Mouse (Mus musculus) right cerebral cortex, postnatal 36 days (tissue): ENCODE measurements around the gene Tspyl3.

ENCODE experiments used
- DNase-seq, 2 experiments: peaks; one replicate each; pipeline ENCODE4 v3.0.0; 2022; ENCODE audit warnings: low spot score in 2 of 2, mixed read lengths in 1 of 2

Gene Tspyl3

DNA sequence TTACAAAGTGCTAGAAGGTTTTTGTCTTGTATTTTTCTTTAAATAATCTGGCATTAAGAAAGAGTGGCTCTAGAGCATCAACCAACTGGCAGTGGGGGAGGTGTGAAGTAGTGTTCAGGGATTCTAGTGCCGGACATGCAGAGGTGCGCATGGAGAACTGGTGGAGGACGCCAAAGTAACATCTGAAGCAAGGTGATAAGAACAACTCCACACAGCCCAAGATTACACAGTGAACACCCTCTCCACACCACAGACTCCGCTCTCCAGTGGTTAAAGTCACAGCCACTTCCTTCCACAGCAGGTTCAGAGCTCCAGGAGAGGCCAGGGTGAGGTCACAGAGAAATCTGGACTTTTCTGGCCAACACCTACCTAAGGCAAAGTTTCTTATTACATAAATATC lies 2.7 kb upstream of the Tspyl3 start:
- DNase-seq, result no peak

DNA sequence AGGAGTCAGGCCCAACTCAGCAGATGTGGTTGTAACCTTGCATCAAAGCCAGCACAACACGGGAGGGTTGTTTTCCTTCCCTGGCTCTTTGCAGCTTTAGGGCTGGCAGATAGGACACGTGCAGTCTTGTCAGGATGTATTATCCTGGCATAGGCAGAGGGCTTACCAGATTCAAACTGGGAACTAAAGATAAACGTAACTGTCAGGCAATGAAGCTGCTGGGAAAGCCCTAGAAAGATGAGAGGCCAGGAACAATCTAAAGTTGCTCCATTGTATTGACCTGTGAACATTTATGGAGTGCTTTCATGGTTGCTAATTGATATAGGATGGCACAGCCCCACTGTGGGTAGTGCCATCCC lies 333 bp upstream of the Tspyl3 start:
- no peak for DNase-seq

DNA sequence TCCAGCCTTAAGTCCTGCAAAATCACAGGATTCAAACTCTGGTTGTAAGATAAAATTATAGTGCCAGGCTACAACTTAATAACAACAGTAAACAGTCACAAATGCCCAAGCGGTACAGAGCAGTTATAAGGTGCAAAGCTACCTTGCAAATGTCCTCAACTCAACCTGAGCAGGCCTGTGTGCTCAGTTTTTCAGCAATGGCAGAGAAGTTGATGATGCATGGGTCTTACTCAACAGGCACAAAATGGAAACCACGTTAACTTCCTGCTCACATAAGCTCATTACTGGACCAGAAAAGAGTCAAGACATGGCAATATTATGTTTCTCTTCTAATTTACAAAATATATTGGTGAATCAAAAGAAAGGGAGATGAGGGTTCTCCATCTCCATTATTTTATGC lies 2.7 kb downstream of the Tspyl3 start:
- DNase-seq, result no peak

DNA sequence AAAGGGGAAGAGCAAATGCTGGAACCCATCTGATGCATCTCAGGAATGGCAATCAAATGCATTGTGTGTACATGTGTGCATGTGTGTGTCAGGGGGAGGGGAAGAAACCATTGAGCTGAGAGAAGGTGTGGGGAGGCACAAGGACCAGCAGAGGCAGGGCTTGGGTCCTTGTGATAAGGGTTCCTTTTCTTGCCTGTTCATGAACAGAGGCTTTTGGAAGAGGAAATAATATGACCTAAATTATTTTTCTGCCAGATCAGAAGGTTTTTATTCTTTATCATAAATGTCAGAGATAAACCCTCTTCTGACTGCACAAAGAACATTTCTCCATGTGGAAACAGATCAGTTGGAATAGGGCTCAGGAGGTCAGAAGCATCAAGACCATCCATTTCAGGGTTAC lies 3.1 kb downstream of the Tspyl3 start:
- DNase-seq, result no peak

DNA sequence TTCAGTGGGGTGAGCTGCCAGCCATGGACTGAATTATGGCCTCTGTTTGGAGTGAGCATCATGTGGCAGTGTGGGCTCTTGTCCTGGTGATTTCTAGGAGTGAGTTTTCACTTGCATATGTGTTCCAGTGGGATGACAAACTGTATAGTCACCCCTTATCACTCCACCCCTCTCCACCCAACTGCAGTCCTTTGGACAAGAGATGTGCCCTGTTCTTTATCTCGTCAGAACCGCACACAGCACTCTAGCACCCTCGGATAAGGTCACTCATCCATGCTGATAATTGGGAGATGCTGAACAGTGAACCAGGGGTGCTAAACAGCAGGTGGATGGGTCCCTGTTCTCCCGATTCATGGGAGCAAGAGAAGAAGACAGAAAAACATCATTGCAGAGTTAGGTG lies 3.6 kb downstream of the Tspyl3 start:
- no peak for DNase-seq

DNA sequence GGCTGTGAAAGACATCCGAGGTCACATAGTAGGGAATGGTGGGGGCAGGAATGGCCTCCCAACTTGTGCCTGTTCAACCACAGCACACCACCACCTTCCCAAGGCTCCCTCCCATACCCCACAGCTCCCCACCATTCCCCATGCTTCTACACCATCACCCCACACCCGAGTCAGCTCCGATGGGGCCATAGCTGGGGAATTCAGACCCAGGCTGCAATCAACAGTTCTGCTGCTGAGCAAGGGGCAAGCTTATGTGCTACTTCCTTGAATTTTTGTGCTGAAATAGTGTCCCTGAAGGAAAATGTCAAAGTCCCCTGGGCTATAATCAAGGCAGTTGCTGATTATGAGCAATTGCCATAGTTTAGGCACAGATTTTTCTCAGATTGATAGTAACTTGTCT lies 6.7 kb downstream of the Tspyl3 start:
- no peak for DNase-seq

DNA sequence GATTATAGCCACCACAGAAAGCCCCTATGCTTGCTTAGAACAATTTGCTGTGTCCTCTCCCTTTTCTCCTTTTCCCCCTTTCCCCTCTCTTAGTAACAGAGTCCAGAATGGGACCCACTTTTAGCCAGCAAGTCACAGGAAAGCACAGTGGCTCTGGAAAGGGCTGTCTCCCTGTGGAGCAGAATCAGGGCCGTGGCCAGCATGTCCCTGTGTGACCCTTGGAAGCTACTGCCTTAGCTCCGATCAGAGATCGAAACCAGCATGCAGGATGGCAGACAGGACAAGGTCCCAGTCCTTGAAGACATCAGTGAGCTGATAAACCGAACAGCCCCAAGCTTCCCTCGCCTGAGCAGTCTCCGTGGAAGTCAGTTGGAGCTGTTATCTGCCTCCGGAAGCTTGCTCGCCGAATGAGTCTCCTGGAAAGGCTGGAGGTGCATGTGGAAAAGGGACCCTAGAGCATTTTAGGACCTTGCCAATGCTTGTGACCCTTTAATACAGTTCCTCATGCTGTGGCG lies 7.4 kb downstream of the Tspyl3 start:
- no peak for DNase-seq

DNA sequence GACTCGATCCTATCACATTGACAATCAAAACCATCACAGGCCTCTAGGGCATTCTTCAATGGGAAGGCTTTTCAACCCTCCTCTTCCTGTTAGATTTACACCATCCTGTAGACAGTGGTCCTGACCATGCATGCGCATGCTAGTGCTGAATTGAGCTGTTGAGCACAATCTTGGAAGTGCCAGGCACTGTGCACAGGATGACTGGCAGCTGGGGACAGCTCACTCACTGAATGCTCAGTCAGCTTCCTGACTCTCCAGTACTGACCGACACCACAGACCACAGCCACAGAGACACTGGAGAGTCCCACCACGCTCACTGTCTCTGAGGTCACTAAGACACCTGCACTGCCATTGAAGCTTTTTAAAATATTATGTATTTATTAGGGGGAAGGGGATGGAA lies 9.8 kb downstream of the Tspyl3 start:
- DNase-seq, result no peak

DNA sequence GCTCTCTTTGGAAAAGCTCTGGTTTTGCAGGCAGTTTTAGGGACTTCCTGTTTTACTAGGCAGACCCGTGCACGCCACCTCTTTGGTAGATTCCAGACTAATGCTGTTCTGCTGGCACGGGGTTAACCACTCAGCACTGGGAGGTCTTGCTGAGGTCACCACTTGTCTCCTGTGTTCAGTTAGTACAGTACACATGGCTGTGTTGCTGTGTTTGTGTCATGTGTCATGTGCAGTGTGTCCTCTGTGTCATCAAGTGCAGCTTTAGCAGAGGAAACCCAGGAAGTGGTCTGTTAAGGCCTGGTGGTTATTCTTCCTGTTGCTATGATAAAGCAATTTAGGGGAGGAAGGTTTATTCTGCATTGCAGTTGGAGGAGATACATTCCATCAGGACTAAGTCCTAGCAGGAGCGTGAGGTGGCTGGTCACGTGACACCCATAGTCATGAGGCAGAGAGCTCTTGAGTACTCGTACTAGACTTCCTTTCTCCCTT lies 10.4 kb downstream of the Tspyl3 start:
- DNase-seq, result no peak

DNA sequence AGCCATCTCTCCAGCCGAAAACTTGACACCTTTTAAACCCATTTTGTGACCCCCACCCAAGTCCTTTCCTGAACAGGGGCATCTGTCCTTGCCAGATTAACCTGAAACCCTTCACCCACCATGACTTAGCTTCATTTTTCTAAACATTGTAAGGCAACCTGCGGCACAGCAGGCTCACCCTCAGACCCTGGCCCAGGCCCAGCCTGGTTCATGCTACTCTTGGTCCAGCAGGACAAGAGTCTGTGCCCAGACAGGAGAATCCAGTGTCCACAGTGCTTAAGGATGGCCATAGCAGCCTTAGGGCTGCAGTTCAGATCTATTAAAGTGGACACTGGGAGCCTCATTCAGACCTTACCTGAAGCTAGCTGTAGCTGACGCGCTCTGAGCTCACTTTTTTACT lies 11.9 kb downstream of the Tspyl3 start:
- DNase-seq, result no peak

DNA sequence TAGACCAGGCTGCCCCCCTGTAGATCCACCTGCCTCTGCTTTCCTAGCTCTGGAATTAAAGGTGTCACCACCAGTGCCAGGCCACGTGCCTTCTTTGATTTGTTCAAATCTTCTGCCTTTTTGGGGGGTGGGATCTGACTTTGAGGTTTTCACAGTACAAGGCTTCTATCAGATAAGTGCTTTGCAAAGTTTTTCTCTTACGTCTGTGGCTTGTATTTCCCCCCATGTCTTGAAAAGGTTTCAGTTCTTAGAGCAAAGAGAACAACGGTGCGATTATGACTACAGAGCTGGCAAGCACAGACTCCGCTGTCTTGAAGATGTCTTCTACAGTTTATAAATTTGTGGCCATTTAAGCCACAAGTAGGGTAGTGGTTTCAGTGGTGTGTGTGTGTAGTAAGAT lies 13.8 kb downstream of the Tspyl3 start:
- no peak for DNase-seq

DNA sequence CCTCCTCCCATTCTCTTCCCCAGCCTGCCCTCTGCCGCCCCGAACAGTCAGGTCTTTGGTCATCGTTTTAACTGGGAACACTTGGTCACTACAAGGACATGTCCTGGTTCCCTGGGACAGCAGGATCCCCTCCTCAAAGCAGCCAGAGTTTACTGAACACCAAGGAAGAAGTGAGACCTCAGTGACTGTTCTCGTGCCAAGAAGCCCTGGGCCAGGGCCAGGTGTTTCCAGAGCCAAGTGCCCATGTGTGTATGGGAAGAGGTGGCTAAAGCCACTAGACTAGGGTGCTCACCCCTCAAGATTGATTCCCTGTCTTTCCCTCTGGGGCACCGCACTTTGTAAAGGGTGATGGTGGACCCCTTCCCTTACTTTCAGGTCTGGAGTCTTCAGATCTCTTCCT lies 16.0 kb downstream of the Tspyl3 start:
- DNase-seq, result no peak

DNA sequence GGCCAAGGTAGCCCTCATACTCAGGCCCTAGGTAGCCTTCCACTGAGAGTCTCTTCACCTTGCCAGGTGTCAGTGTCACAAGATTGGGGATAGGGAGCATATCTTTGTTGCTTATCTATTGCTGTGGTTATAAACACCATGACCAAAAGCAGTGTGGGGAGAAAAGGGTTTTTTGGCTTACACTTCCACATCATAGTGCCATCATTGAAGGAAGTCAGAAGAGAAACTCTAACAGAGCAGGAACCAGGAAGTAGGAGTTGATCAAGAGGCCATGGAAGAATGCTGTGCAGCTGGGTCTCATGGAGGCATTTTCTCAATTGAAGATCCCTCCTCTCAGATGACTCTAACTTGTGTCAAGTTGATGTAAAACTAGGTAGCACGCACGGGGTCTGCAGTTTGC lies 17.1 kb downstream of the Tspyl3 start:
- DNase-seq, result no peak

DNA sequence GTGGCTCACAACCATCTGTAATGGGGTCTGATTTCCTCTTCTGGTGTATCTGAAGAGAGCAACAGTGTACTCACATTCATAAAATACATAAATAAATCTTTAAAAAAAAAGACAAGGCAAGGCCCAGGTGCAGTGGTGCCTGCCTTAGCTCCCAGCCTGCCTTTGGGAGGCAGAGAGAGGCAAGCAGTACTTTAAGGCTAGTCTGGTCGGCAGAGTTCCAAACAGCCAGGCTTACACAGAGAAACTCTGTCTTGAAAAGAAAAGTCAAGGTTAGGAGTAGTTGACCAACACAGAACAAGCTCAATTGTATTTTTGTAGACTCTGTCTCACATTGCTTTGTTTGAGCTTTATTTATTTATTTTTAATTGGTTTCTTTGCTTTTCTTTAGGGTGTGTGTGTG lies 22.5 kb downstream of the Tspyl3 start:
- DNase-seq, result no peak

DNA sequence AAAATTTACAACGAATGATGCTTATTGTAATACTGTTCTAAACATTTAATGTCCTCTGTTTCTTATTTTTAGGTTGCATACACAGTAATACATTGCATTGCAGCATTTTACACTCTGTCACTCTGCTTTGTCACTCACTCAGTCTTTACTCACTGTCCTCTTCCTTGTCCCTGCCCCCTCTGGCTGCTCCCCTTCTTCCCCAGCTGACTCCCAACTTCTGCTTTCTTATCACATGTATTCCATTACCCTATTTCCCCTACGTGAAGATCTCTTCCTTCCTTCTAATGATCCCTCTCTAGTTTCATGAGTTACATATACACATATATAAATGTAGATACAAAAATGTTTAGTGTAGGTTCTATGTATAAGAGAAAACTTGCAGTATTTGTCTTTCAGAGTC lies 26.1 kb downstream of the Tspyl3 start:
- DNase-seq, result no peak

DNA sequence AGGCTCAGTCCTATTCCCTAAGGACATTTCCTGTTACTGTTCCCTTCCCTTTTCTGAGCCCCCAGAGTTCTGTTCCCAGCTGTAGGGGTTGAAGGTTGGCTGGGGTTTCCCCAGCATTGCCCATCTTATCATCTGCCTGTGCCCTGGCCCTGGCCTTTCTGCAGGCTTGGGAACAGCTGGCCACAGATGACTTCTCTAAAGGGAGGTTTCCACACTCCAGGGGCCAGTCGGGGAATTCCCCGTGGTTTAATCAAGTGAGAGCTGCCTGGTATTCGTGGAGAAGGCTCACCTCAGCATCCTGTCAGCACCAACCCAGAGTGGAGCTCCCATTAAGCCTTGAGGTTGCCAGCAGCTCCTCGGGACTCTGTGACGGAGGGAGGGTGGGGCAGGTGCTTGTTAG lies 26.8 kb downstream of the Tspyl3 start:
- DNase-seq, result no peak

DNA sequence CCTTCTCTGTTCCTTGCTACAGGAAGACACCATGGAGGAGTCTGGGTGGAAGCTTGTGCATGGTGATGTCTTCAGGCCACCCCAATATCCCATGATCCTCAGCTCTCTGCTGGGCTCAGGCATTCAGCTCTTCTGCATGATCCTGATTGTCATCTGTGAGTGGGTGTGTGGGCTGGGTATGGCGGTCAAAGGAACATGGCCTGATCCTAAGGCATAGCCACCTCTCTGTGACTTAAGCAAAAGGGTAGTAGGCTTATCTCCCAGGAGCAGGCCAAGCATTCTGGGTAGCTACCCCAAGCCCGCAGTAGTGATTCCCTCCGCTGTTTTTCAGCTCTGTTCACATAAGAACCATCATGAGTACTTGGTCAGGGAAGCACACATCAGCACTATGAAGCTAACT lies 31.0 kb downstream of the Tspyl3 start:
- no peak for DNase-seq

DNA sequence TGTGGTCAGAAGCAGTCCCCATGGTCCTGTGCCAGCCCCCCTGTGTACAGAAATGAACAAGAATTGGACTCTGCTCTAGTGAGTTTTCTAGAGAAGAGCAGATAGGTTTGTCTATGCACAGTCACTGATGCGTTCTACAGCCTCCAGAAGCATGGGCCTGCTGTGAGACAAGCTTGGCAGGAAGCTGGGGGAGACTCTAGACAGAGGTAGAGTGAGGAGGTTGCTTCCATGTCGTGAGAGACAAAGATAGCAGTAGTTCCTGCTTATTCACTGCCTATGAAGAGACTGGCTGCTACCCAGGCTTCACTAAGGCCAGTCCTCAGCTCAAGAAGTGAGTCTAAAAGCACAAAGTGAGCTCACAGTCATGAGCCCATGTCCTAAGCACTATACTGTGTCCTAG lies 34.0 kb downstream of the Tspyl3 start:
- peak in 1 of 2 experiments; percentile 29 for DNase-seq

DNA sequence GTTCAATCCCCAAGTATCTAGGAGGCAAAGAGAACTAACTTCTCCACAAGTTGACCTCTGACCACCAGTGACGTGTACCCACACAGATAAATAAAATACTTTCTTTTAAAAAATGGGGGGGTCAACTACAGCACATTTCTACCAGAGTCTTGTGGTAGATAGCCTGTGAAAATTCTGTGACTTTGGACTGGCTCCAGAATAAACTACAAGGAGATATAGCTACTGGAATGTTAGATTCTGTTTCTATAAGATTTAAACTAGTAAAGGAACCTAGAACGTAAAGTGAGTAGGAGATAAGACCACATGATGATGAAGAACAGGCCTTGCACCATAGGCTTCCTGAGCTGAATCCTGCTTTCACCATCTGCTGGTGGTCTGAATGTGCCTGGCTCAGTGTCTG lies 37.4 kb downstream of the Tspyl3 start:
- DNase-seq, result no peak

DNA sequence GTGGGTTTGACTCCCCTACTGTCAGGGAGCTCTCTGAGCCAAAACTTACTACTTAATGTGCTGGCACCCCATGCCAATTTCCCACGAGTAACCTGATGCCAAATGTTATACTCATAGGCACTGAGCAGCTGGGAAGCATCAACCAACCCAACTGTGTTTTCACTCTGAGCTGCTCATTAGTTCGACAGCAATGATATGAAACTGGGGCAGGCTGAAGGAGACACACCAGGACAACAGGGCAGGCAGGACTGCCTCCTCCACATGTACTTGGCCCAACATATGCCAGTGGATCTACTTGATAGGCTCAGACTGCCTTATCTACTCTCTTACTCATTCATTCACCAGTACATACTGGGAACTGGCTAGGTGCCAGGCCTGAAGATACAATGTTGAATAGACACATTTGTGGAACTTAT lies 39.1 kb downstream of the Tspyl3 start:
- DNase-seq, result peak in 1 of 2 experiments; percentile 15

DNA sequence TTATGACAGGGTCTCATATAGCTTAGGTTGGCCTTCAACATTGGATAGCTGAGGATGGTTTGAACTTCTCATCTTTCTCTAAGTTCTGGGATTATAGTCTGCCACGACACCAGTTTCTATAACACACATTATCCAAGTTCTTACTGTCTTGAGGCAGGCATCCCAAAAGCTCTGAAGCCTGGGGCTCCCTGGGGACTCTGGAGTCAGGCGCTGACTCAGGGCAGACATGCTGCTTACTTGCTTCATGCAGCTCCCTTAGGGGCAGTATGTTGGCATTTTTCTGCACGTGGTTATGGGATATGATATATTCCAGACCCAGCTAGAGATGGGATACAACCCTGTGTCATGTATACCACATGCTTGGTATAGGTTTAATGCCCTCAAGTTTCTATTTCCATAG lies 45.3 kb downstream of the Tspyl3 start:
- no peak for DNase-seq

DNA sequence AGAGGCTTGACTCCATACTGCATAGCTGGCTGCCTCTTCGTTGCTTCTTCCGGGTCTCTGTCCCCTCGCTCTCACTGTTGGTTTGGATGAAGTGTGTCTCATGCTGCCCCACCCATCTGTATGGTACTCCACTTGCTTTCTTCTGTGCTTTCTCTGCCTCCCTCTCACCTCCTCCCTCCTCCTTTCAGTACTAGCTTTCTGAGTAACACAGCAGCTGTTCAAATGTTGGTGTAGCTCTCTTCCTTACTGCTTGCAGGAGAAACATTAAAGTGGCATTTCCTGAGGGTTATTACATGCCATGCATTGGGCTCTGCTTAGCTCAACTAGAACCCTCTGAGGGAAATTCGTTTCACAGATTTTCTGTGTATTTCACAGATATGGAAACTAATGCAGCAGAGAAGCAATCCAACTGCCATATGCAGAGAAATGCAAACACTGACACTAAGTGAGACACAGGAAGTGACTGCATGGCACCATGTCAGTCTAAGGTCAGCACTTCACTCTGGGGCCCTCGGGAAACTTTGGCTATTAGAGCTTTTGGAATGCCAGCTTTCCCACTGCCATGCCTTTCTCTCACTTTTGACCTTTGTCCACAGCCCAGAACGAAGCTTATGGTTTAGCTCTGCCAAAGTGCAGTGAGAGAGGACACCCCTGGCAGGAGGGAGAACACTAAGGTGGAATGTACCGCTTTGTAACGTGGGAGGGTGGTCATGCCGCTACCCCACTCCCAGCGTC lies 45.9 kb downstream of the Tspyl3 start:
- peak in 1 of 2 experiments; percentile 14 for DNase-seq

DNA sequence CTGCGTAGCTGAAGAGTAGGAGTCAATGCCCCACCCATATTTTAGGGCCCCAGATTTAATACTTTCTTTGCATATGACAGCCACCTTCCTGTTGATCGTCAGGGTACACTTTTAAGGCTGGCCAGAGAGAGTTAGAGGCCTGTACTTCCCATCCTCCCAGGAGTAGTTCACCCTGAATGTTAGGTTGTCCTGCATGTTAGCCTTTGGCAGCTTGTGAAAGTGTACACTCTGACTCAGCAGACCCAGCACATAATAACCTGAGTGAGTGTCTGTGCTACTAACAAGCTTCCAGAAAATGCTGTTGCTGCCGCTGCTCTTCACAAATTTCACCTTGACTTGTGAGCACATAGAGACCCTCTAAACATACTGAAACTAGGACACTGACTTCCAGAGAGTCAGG lies 48.1 kb downstream of the Tspyl3 start:
- DNase-seq, result no peak

DNA sequence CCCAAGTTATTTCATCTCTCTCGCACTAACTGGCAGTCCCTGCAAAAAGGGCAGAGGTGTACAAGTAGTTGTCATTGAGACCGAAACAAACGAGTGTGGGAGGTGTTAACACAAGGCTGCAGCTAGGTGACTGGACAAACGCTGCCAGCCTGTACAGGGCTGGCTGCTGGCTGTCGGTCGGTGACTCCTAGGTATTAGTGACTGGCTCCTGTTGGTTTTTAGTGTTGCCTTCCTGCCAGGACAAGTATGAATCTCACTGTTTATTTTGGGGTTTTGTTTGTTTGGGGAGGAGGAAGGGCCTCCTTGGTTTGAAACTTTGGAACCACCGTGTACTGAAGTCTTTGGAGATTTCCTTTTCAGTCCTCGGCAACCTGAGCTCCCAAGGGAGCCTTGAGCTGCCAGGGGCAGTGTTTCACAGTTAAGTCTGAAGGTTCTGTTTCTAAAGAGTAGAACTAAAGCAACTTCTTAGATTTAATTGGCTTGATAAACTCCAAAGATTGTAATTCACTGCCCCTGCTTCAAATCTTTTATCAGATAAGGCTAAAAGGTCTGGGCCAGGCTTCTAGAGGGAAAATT lies 49.2 kb downstream of the Tspyl3 start:
- no peak for DNase-seq
